Mouse (Mus musculus) limb, embryonic 13.5 days (tissue): ENCODE results near the gene Clec4e. TPM values are rescaled to one million over a fixed set of nuclear protein-coding genes. Genes with fewer than 3 reads are reported as not detected.
"Not testable (repeated sequence)": the region's sequence is repeated elsewhere in the genome, so short reads cannot be mapped to it uniquely, and the experiment has no call there.

Experiments
- ATAC-seq: fragments of 200-750 bp; cut with Nextera tagmentation; 2 replicates; pipeline ENCODE4 v1.8.0; 2017; ENCODE audit warnings: low read depth, moderate number of reproducible peaks, moderate TSS enrichment; ENCODE audit not compliant: low FRiP score
- H3K27ac ChIP-seq: fragments of 300-500 bp; sonication (generic); 2 replicates; pipeline ENCODE4 v1.5.1; 2015; ENCODE audit warnings: inconsistent platforms, mild to moderate bottlenecking, moderate library complexity
- H3K27me3 ChIP-seq: fragments of 300-500 bp; sonication (generic); 2 replicates; pipeline ENCODE4 v1.6.1; 2015; ENCODE audit warnings: mild to moderate bottlenecking, inconsistent platforms
- H3K36me3 ChIP-seq: fragments of 300-500 bp; sonication (generic); 2 replicates; pipeline ENCODE4 v1.6.1; 2015; ENCODE audit warnings: inconsistent platforms, mild to moderate bottlenecking, moderate library complexity
- H3K4me1 ChIP-seq: fragments of 300-500 bp; sonication (generic); 2 replicates; pipeline ENCODE4 v1.6.1; 2015; ENCODE audit warnings: inconsistent platforms
- H3K4me2 ChIP-seq: fragments of 300-500 bp; sonication (generic); replicated peaks from 2 replicates; pipeline ENCODE4 v1.6.1; 2015; ENCODE audit warnings: inconsistent platforms, mild to moderate bottlenecking, moderate library complexity
- H3K4me3 ChIP-seq: fragments of 300-500 bp; sonication (generic); 2 replicates; pipeline ENCODE4 v1.5.1; 2015; ENCODE audit warnings: moderate library complexity, mild to moderate bottlenecking, inconsistent platforms
- H3K9ac ChIP-seq: fragments of 300-500 bp; sonication (generic); 2 replicates; pipeline ENCODE4 v1.6.1; 2015; ENCODE audit warnings: mild to moderate bottlenecking, inconsistent platforms
- H3K9me3 ChIP-seq: fragments of 300-500 bp; sonication (generic); 2 replicates; pipeline ENCODE4 v1.6.1; 2016; ENCODE audit warnings: inconsistent platforms
- WGBS: fragments of 180-500 bp; shearing (Covaris S2); methylation state at CpG from one replicate; pipeline ENCODE4 v1.1.7; 2015; 5-methylcytosine and 5-hydroxymethylcytosine counted together
- polyA plus RNA-seq: library from polyadenylated mRNA; unstranded; fragments of >200 nt; fragmentation: Nextera tagmentation; extraction: Ambion mirVana; gene quantifications from 2 replicates; pipeline ENCODE4 v1.2.1, GENCODE M21; 2015

Gene Clec4e
- polyA plus RNA-seq, 1 experiment from 2014 or later = not detected

DNA sequence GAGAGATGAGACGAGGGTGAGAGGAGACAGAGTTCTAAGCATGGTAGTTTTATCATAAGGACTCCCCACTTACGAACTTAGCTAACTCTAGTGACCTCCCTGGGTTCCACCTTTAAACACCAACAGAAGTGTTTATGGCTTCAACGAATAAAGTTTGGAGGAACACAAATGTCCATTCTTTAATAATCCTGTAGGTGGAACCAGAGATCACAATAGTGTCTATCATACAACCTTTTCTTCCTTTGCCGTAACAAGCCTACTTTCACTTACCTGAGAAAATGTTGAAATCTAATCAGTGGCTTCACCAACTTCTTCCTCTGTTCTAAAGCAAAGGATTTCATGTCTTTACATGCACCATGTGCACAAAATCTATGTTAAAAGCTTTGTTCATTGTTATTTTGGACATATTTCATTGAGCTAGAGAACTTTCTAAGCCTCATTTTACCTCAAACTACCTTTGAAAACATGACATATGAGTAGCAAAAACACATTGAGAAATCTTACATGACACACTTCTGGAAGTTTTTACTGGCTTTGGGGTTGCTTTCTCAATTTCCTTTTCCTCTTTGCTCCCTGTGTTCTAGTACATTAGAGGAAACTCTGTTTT is 28.0 kb downstream of the Clec4e start, which contains the start of gene Clec4d:
Clec4d (plus strand) TSS at position 557 of the 607 bp plus-strand sequence.
- ATAC-seq = no peak
- no peaks in the 10 kb centered on the region for H3K36me3 ChIP-seq
- H3K9ac ChIP-seq = no peak within 1 kb of the TSS
- no peak within 1 kb of the TSS for H3K4me2 ChIP-seq
- H3K9me3 ChIP-seq = 0 out of 2 replicates have a peak, but pooled peaks cover 3% of the 10 kb centered on the region
- H3K27me3 ChIP-seq = no peaks in the 10 kb centered on the region
- WGBS = 75% methylated on average over 4 of the region's 4 CpGs
- H3K4me1 ChIP-seq = no peaks in the 10 kb centered on the region
- no peak within 1 kb of the TSS for H3K4me3 ChIP-seq
- no peak within 1 kb of the TSS for H3K27ac ChIP-seq

DNA sequence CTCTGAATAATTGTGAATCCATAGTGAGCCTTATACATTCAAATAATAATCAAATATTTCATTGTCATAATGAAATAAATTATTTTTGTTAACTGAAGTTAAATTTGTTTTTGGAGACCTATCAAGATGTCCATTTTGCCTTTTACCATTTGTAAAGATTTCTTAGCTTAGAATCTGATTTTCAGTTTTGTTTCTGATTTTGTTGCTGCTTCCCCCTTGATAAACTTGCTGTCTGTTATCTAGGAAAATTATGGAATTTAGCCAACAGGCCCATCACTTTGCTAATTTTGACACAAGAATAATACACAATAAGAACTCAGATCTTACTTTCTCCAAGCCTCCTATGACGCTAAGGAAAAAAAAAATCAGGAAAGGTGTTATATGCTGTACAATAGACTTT is 28.8 kb downstream of the Clec4e start:
- H3K4me3 ChIP-seq = no peak overlapping the region
- H3K9ac ChIP-seq = no peak overlapping the region
- ATAC-seq = no peak
- no peak overlapping the region for H3K4me2 ChIP-seq
- no peaks in the 10 kb centered on the region for H3K27me3 ChIP-seq
- WGBS = 86% methylated on average over 1 of the region's 1 CpGs
- no peak overlapping the region for H3K27ac ChIP-seq
- no peaks in the 10 kb centered on the region for H3K4me1 ChIP-seq
- 0 out of 2 replicates have a peak, but pooled peaks cover 3% of the 10 kb centered on the region for H3K9me3 ChIP-seq
- no peaks in the 10 kb centered on the region for H3K36me3 ChIP-seq

DNA sequence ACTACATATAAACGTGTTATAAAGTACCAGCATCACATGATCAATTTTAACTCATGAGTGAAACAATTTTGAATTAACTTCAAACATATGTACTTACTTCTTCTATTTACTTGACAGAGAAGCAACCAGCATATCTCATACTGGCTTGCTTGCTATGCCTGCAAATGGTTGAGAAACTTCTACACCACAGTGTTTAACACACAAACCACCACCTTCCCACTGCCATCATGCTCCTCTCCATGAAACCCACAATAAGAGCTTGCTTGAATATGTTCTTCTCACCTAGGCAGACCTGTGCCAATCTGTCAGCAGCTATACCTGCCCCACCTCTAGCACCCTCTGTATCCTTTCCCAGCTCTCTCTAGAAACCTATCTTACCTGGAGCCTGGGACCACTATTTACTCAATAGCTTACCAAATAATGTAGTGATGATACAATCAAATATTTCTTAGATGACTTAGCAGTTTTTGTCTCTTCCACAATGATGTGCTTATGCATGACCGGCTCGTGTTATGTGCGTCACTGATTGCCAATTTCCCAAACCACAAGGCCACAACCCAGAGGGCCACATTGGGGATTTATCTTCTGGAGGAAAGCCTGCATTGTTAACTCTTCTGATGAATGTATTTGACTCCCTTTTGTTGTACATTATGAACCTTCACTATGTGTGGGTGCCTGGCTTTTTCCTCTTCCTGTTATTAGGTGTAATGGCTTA is 29.6 kb downstream of the Clec4e start:
- no peak overlapping the region for H3K27ac ChIP-seq
- no peaks in the 10 kb centered on the region for H3K4me1 ChIP-seq
- no peak overlapping the region for H3K9ac ChIP-seq
- no peak overlapping the region for H3K4me2 ChIP-seq
- 0 out of 2 replicates have a peak, but pooled peaks cover 3% of the 10 kb centered on the region for H3K9me3 ChIP-seq
- no peaks in the 10 kb centered on the region for H3K27me3 ChIP-seq
- no peak for ATAC-seq
- no peaks in the 10 kb centered on the region for H3K36me3 ChIP-seq
- WGBS = 83% methylated on average over 4 of the region's 4 CpGs
- no peak overlapping the region for H3K4me3 ChIP-seq

DNA sequence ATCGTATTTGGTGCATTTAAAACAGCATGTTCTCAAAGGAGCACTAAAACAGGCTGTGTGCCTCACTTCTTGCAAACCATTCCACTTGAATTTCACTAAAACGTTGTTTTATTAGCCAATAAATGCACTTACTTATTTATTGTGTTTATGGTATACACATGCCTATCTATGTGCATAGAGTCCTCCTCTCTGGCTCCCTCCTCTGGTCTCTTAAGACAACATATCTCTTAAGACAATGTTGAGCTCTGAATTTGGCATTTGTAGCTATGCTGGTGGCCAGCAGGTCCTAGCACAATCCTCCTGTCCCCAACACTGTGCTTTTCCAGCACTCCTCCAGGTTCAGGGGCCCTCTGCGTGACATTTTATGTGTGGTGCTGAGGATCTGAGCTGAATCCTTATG is 30.7 kb downstream of the Clec4e start:
- ATAC-seq = no peak
- H3K9me3 ChIP-seq = 0 out of 2 replicates have a peak, but pooled peaks cover 3% of the 10 kb centered on the region
- H3K27ac ChIP-seq = no peak overlapping the region
- H3K36me3 ChIP-seq = no peaks in the 10 kb centered on the region
- no peak overlapping the region for H3K4me2 ChIP-seq
- no peak overlapping the region for H3K9ac ChIP-seq
- H3K4me1 ChIP-seq = no peaks in the 10 kb centered on the region
- no peak overlapping the region for H3K4me3 ChIP-seq
- 63% methylated on average over 3 of the region's 3 CpGs for WGBS
- H3K27me3 ChIP-seq = no peaks in the 10 kb centered on the region

DNA sequence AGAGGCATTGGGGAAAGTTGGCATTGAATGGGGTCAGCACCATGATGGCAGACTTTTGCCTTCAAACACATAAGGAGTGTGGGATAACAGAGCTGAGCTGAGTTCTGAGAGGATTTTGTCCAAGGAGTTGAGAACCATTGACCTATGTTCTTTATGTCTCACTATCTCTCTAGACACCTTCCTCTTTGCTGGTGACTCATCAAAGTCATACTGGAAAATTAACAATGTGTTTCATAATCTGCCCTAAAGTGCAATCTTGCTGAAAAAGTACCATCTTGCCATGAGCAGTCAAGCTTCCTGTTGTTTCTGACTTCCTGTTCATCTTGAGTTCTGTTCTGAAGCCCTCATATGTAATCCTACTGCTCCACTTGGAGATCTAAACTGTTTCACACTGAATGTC is 36.9 kb downstream of the Clec4e start:
- H3K4me3 ChIP-seq = no peak overlapping the region
- no peak for ATAC-seq
- no peak overlapping the region for H3K9ac ChIP-seq
- no peak overlapping the region for H3K4me2 ChIP-seq
- H3K9me3 ChIP-seq = 0 out of 2 replicates have a peak, but pooled peaks cover 4% of the 10 kb centered on the region
- H3K27me3 ChIP-seq = no peaks in the 10 kb centered on the region
- H3K4me1 ChIP-seq = no peaks in the 10 kb centered on the region
- H3K27ac ChIP-seq = no peak overlapping the region
- no peaks in the 10 kb centered on the region for H3K36me3 ChIP-seq

DNA sequence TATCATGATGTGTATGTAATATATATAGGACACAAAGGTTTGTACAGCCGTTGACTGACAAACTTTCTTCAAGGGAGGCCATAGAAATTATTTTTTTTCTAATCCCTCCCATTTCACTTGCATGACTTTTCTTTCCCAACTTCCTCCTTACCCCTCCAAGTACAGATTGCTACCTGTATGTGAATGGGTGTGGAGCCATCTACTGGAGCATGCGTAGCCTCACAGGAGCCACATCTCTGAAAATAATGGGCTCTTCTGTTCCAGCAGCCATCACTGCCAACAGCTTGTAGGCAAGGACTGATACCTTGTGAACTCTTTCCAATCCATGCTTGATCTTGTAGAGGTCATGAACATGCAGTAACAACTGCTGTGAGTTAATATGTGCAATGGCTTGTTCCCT is 40.8 kb downstream of the Clec4e start:
- not testable (repeated sequence) for H3K36me3 ChIP-seq, H3K4me3 ChIP-seq, H3K4me2 ChIP-seq, H3K27ac ChIP-seq, H3K4me1 ChIP-seq, H3K27me3 ChIP-seq, ATAC-seq, H3K9ac ChIP-seq, H3K9me3 ChIP-seq
- 82% methylated on average over 2 of the region's 2 CpGs for WGBS

DNA sequence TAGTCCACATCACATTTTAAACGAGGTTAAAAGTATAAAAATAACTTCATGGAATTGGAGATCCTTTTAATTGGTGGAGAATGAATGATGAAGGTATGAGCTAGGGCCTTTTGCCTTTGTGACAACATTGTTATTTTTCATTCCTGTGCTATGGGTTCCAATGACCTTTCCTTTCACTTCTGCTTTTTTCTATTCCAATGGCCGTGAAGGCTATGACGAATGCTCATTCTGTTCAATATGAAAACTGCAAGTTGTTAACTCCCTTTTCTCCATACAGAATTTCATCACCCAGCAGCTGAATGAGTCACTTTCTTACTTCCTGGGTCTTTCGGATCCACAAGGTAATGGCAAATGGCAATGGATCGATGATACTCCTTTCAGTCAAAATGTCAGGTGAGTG is 45.5 kb downstream of the Clec4e start:
- H3K4me1 ChIP-seq = no peaks in the 10 kb centered on the region
- H3K27ac ChIP-seq = no peak overlapping the region
- H3K27me3 ChIP-seq = no peaks in the 10 kb centered on the region
- H3K36me3 ChIP-seq = no peaks in the 10 kb centered on the region
- WGBS = 82% methylated on average over 5 of the region's 5 CpGs
- H3K4me3 ChIP-seq = no peak overlapping the region
- H3K9me3 ChIP-seq = no peaks in the 10 kb centered on the region
- no peak for ATAC-seq
- no peak overlapping the region for H3K4me2 ChIP-seq
- H3K9ac ChIP-seq = no peak overlapping the region

DNA sequence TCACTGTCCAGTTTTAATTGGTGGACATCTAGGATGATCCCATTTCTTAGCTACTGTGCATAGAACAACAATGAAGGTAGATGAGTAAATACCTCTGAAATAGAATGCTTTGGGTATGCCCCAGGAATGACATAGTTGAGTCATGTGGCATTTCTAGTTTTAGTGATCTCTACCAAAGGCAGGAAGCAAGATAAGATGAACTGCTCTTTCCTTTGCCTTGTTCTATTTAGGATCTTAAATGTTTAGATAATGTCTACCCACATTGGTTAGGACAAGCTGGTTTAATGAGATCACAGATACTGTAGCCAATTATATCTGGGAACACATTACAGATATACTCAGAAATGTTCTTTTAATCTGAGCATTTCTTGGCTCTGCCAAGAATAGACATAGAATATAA is 52.1 kb downstream of the Clec4e start:
- Histone ChIP-seq H3K9ac (no peak overlapping the region), H3K27me3 (no peaks in the 10 kb centered on the region), H3K4me3 (no peak overlapping the region), H3K4me1 (no peaks in the 10 kb centered on the region), H3K27ac (no peak overlapping the region), H3K36me3 (no peaks in the 10 kb centered on the region), H3K4me2 (no peak overlapping the region), H3K9me3 (no peaks in the 10 kb centered on the region)
- no peak for ATAC-seq

Other genes starting within 250 kb of the Clec4e start
- gene Clec4b1, start 239.9 kb downstream of the Clec4e start, polyA plus RNA-seq = not detected in 2 replicates
- 1.3 and 2.4 TPM in 2 replicates for gene Clec4a2, start 183.4 kb downstream of the Clec4e start, polyA plus RNA-seq
- not detected in 2 replicates for gene Clec4b2, start 117.0 kb downstream of the Clec4e start, polyA plus RNA-seq
- gene Clec4n, start 60.0 kb downstream of the Clec4e start, polyA plus RNA-seq = 1.1 and 1.7 TPM in 2 replicates
- 0.19 TPM in 1 of 2 replicates, not detected in the other for gene Clec4d, start 27.8 kb downstream of the Clec4e start, polyA plus RNA-seq
- gene Vmn2r19, start 18.5 kb upstream of the Clec4e start, polyA plus RNA-seq = not detected in 2 replicates
- not detected in 2 replicates for gene Vmn2r20, start 128.2 kb upstream of the Clec4e start, polyA plus RNA-seq
- not detected in 2 replicates for gene Vmn2r21, start 243.5 kb upstream of the Clec4e start, polyA plus RNA-seq